Mouse (Mus musculus) R1 (cell line): ENCODE results near the gene Mybl2.

Experiments
- DNase-seq: peaks from one replicate; pipeline ENCODE4 v3.0.0-alpha.2; 2018; ENCODE audit warnings: low read depth, low spot score

Mybl2 gene

GRCm38 (mm10) chr2:163054335-163054840 is at the start of gene Mybl2:
Mybl2 (plus strand) TSS chr2:163054687.
- DNase-seq: peak; percentile 97

- no peak for DNase-seq
Observed at GRCm38 (mm10) chr2:163007299-163007698, 47.2 kb upstream of the Mybl2 start.

- DNase-seq: peak; percentile 91
Observed at GRCm38 (mm10) chr2:163016916-163017743, 37.4 kb upstream of the Mybl2 start, which contains the start of gene Ift52. Ift52 (plus strand) TSS chr2:163017354.

GRCm38 (mm10) chr2:163031289-163031688 is 23.2 kb upstream of the Mybl2 start:
- DNase-seq: peak; percentile 91

GRCm38 (mm10) chr2:163031757-163032156 is 22.7 kb upstream of the Mybl2 start:
- peak; percentile 99 for DNase-seq

- DNase-seq: peak; percentile 86
Observed at GRCm38 (mm10) chr2:163032622-163033021, 21.9 kb upstream of the Mybl2 start.

GRCm38 (mm10) chr2:163039940-163040339 is 14.5 kb upstream of the Mybl2 start:
- DNase-seq: no peak

GRCm38 (mm10) chr2:163048125-163048524 is 6.4 kb upstream of the Mybl2 start:
- peak; percentile 86 for DNase-seq

- peak; percentile 80 for DNase-seq
Observed at GRCm38 (mm10) chr2:163049116-163049515, 5.4 kb upstream of the Mybl2 start.

GRCm38 (mm10) chr2:163051691-163052090 is 2.8 kb upstream of the Mybl2 start:
- peak; percentile 97 for DNase-seq

- DNase-seq: peak; percentile 99
Observed at GRCm38 (mm10) chr2:163052101-163052500, 2.4 kb upstream of the Mybl2 start.

- peak; percentile 87 for DNase-seq
Observed at GRCm38 (mm10) chr2:163052826-163053225, 1.7 kb upstream of the Mybl2 start.

- DNase-seq: peak; percentile 63
Observed at GRCm38 (mm10) chr2:163054891-163055494, 506 bp downstream of the Mybl2 start.

GRCm38 (mm10) chr2:163055715-163056114 is 1.2 kb downstream of the Mybl2 start:
- DNase-seq: peak; percentile 71

- peak; percentile 61 for DNase-seq
Observed at GRCm38 (mm10) chr2:163056584-163056983, 2.1 kb downstream of the Mybl2 start.

- peak; percentile 82 for DNase-seq
Observed at GRCm38 (mm10) chr2:163058981-163059380, 4.5 kb downstream of the Mybl2 start.

GRCm38 (mm10) chr2:163060630-163061029 is 6.1 kb downstream of the Mybl2 start:
- DNase-seq: peak; percentile 51

GRCm38 (mm10) chr2:163061203-163062118 is 7.0 kb downstream of the Mybl2 start:
- DNase-seq: peak; percentile 65

- DNase-seq: peak; percentile 98
Observed at GRCm38 (mm10) chr2:163062119-163062508, 7.6 kb downstream of the Mybl2 start.

- DNase-seq: peak; percentile 79
Observed at GRCm38 (mm10) chr2:163066326-163066725, 11.8 kb downstream of the Mybl2 start.

GRCm38 (mm10) chr2:163067233-163067632 is 12.7 kb downstream of the Mybl2 start:
- peak; percentile 64 for DNase-seq

GRCm38 (mm10) chr2:163070213-163070612 is 15.7 kb downstream of the Mybl2 start:
- DNase-seq: no peak
